Mouse (Mus musculus) c-Kit-positive CD71-negative TER-119-negative erythroid progenitor cells, embryonic 14.5 days (primary cell): ENCODE measurements around the gene Slc39a1.

Experiments
- DNase-seq: peaks from one replicate; pipeline ENCODE4 v3.0.0-alpha.2; 2013; ENCODE audit warnings: low read depth

Gene Slc39a1

GRCm38 (mm10) chr3:90247960-90248745 is at the start of gene Slc39a1:
Gene Slc39a1, plus strand, starts transcription at chr3:90248172.
- peak; percentile 93 for DNase-seq

- DNase-seq, result no peak
Observed at GRCm38 (mm10) chr3:90202884-90203283, 45.1 kb upstream of the Slc39a1 start.

DNA sequence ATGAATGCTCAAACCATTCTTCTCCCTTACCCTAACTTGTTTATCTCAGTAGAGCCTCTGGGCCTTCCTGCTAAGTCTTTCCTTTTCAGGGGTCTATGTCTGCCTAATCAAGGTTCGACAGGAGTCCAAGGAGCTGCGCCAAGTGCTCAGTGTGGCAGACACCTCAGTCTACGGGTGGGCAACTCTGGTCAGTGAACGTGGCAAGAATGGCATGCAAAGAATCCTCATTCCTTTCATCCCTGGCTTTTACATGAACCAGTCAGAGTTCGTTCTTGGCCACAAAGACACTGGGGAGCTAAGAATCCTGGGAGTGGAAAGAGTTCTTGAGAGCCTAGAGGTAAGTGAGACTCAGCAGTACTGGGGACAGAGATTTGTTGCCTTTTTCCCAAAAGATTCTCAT is 44.4 kb upstream of the Slc39a1 start:
- no peak for DNase-seq

GRCm38 (mm10) chr3:90204582-90204981 is 43.4 kb upstream of the Slc39a1 start:
- no peak for DNase-seq

- no peak for DNase-seq
Observed at GRCm38 (mm10) chr3:90208662-90209061, 39.3 kb upstream of the Slc39a1 start.

DNA sequence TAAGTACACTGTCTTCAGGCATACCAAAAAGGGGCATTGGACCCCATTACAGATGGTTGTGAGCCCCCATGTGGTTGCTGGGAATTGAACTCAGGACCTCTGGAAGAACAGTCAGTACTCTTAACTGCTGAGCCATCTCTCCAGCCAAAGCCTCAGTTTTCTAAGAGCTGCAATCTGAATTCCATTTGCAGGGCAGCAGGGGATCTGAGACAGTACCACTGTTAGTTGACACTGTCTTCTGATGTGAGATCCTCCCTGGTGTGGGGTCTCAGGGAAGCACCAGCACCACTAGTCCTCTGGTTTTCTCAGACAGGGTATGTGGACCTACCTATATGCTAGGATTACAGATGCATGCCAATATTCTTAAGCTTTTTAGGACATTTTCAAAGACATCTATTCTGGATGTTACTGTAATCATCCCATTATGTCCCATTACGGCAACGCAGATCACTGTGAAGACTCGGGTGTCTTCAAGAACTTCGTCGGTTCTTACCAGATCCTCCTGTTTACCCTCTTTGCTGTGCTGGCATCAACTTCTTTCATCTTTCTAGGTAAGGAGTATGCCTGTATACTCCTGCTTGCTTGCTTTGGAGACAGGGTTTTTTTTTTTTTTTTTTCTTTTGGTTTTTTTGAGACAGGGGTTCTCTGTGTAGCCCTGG is 37.9 kb upstream of the Slc39a1 start:
- DNase-seq, result no peak

GRCm38 (mm10) chr3:90211475-90212398 is 36.2 kb upstream of the Slc39a1 start:
- no peak for DNase-seq

- no peak for DNase-seq
Observed at GRCm38 (mm10) chr3:90212723-90213122, 35.2 kb upstream of the Slc39a1 start.

DNA sequence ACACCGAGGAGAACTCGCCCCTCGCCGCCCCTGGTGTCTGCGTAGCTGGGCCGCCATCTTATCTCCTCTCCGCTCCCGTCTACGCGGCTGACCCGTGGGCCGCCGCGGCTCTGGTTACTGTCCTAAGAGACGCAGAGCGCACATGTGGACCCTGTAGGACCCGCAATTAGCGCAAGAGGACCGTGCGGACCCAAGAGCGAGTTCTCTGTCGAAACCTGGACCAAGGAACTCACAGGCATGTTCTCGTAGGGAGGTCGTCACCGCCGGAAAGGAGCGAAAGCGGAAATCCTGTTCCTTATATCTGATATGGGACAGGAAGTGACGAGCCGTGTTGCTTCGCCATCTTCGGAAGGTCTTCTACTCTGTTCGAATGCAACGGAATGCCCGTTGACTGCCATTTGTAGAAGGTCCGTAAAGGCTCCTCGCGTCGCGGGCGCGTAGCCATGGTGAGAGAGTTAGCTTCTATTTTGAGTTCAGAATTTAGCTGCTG is 34.5 kb upstream of the Slc39a1 start, which contains the start of the genes Rps27 and Rab13:
Gene Rps27 (minus strand): TSS at position 275 of the 490 bp plus-strand sequence.
Gene Rab13 (plus strand): TSS at position 319 of the 490 bp plus-strand sequence.
- DNase-seq, result peak; percentile 90

DNA sequence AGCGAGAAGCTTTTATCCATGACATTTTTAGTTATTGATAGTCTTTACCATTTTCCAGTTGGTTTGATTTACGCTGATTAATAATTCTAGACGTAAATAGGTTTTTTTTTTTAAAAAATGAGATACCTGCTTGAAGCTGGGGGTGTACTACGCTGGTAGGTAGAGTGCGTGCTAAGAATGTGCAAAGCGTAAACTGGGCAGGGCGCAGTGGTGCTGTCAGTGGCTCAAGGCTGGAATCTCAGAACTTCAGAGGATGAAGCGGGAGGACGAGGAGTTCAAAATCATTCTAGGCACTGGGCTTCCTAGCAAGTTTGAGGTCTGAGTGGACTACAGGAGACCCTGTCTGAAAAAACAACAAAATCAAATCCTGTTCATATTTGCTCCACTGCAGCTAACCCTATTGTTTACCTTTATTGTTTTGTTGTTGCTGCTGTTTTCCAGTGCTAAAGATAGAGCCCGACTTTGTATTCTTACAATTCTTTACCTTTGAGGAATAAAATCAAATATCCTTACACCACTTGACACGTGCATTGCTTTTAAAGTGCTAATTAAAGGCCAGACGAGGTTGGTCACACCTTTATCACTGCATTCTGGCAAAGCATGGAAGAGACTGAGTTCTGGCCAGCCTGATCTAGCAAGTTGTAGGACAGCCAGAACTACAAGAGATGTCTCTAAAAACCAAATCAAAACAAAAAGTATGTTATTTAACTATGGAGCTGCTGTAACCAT is 33.9 kb upstream of the Slc39a1 start:
- DNase-seq, result no peak

DNA sequence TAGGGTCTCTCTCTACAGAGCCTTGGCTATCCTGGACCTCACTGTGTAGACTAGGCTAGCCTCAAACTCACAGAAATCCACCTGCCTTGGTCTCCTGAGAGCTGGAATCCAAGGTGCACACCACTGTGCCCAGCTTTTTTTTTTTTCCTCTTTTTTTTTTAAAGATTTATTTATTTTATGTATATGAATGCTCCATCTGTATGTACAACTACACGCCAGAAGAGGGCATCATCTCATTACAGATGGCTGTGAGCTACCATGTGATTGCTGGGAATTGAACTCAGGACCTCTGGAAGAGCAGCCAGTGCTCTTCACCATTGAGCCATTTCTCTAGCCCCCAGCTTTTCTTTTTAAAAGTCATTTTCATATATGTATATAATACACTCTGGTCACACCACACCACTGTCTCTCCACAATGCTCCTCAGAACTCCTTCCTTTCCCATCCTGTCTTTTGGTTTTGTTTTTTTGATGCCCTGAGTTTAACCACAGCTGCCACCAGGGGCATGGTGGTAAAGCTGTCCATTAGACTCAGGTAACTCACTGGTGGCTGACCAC is 32.1 kb upstream of the Slc39a1 start:
- DNase-seq, result no peak

DNA sequence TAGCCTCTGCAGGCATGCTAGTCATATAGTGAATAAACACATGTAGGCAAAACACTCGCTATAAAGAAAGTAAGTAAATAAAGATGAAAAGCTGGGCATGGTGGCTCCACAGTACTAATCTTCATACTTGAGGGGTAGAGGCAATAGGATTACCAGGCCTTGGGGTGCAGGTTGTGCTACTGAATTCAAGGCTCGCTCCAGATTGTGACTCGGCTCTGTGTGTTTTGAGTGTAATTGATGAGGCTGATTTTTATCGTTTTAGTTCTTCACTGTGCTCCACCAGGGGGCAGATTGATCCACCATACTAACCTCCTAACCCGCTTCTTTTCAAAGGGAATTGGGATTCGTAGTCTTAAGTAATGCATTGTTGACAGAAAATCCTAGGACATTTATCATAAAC is 27.9 kb upstream of the Slc39a1 start:
- DNase-seq, result peak; percentile 54

DNA sequence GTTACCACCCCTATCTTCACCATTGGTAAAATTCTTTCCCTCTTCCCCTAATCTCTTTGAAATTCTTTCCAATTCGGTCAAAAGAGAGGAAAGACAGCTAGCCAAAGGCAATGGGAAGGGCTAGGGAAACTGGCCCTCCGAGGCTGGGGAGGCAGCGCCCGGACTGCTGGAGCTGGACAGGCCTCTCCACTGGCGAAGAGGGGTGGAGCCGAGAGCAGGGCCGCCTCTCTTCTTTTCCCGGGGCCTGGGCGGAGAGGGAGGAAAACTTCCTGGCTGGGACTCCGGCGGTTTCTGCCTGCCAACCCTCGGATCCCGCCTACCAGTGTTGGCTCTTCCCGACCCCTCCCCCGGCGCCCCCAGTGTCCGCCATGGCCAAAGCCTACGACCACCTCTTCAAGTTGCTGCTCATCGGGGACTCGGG is 27.4 kb upstream of the Slc39a1 start:
- DNase-seq, result no peak

DNA sequence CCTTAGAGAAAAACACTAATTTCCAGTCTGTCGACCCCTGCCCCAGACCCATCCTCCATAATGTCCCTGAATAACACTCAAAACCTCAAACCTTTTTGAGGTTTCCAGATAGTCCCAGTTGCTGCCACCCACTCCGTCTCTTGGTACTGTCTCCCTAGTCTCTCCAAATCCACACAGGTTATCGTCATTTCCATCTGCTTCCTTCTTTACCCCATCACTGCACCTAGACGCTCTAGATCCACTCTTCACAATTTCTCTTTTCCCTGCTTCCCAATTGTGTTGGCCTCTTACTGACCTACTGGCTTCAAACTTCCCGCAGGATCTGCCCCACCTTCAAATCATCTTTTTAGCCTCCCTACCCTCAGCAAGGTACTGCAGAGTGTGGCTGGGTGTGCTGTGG is 26.8 kb upstream of the Slc39a1 start:
- no peak for DNase-seq

- DNase-seq, result no peak
Observed at GRCm38 (mm10) chr3:90222455-90222854, 25.5 kb upstream of the Slc39a1 start.

DNA sequence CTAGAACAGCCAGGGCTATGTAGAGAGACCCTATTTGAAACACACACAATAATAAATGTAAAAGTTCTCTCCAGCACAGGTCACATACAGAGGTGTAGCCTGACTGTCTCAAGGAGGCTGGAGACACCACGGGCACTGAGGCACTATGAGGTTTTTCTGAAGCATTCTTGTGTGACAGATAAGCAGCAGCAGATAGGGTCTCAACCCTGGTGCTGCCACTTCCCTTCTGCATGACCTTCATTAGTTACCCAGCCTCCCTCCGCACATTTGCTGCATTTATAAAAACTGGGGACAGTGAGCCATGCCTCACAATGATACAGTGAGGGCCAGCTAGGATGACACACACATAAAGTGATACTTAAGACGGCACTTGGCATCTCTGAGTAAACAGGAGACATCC is 25.0 kb upstream of the Slc39a1 start:
- DNase-seq, result no peak

DNA sequence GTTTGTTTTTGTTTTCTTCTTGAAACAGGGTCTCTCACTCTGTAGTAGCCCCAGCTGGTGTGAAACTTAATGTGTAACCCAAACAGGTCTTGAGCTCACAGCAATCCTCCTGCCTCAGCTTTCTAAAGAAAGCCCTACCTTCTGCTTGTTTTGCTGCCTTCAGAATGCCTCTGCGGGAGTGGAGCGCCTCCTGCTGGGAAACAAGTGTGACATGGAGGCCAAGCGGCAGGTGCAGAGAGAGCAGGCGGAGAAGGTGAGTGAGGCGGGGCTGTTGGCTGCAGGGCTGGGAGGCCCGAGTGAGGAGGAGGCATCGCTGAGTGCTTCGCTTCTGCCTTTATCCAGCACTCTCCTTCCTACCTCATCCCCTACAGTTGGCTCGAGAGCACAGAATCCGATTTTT is 23.6 kb upstream of the Slc39a1 start:
- DNase-seq, result no peak

GRCm38 (mm10) chr3:90231075-90231474 is 16.9 kb upstream of the Slc39a1 start:
- no peak for DNase-seq

- peak; percentile 90 for DNase-seq
Observed at GRCm38 (mm10) chr3:90231507-90232333, 16.3 kb upstream of the Slc39a1 start, which contains the start of gene Jtb. Gene Jtb, plus strand, starts transcription at chr3:90231597.

DNA sequence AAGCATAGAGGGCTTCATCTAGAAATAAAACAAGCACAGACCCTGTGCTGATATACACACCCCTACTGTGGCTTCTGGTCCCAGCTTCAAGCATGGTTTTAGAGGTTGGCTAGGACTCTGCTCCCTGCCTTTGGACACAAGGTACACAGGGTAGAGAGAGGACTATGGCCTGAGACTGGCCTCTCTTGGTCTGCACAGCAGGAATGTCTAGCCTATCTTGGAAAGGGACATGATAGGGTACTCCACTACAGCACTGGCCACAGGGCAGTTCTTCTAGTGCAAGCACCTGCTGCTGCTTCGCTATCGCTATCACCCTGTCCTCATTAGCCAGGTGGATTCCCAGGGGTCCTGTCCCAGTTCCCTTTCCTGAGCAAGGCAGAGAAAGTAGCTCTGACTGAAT is 6.7 kb upstream of the Slc39a1 start:
- DNase-seq, result no peak
